Mouse (Mus musculus): ENCODE measurements around the gene Gm21425. TPM values are rescaled to one million over a fixed set of nuclear protein-coding genes. Genes with fewer than 3 reads are reported as not detected.

The Gm21425 gene
- not detected for total RNA-seq (2023)

DNA sequence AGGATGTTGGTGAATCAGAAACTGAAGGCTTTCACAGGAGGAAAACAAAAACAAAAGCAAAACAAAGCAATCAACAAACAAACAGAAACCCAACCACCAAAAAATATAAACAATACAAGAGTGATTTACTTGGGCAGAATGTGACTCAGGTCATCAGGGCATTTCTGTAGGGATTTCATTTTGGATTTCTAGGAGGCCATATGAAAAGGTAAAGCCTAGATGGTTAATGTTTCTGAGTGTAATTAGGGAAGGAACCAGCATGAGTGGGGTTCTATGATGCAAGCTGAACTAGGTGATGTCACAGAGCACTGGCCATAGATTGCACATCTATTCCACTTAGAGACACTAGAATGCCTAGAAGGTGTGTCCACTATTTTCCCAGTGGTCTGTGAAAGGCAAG, at the start of gene Gm21425:
Gene Gm21425 (plus strand): TSS at position 301 of the 400 bp plus-strand sequence.

DNA sequence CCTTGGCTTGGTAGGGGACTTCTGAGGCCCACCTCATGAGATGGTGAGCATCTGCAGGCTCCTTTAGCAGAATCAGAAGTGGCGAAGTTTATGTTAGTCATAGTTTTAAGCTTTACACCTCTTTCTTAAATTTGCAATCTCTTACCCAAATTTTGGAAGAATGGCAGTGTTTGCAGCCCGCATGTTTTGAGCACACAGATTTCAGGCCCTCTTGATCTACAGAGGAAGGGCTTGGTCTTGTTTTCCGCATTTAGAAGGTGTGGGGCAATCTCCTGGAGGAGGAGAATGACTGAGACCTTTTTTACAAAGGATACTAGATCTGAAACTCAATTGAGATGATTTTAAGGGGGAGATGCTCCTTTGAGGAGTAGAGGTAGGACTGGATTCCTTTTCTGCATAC, 28.4 kb upstream of the Gm21425 start, which contains the start of gene Gm21891:
Gene Gm21891 (minus strand): TSS at position 101 of the 400 bp plus-strand sequence.

Other genes starting within 250 kb of the Gm21425 start
- not detected for gene Gm20807, start 119.1 kb upstream of the Gm21425 start, total RNA-seq (2023)
- gene Gm21891, start 28.5 kb upstream of the Gm21425 start, total RNA-seq (2023) = not detected
- gene Gm21828, start 62.0 kb downstream of the Gm21425 start, total RNA-seq (2023) = not detected
- gene Gm21440, start 90.4 kb downstream of the Gm21425 start, total RNA-seq (2023) = not detected
- not detected for gene Gm21454, start 90.5 kb downstream of the Gm21425 start, total RNA-seq (2023)
- gene Gm21725, start 187.1 kb downstream of the Gm21425 start, total RNA-seq (2023) = not detected

Data from monocyte, adult 59 days (primary cell).